Mouse (Mus musculus): Measurements from ENCODE around the gene Plpp6. TPM values are rescaled to one million over a fixed set of nuclear protein-coding genes. Genes with fewer than 3 reads are reported as not detected.

Plpp6 gene
- polyA plus RNA-seq, 1 experiment, result 14.2 TPM

- Histone ChIP-seq H3K4me3 (ENCODE audit: insufficient read depth, low read depth, low read length) (no peak overlapping the region), H3K36me3 (ENCODE audit: control insufficient read depth, insufficient read depth, low read length) (peaks cover 4% of the 10 kb centered on the region; the same call in 1 of the 2 replicates), H3K27ac (ENCODE audit: insufficient read depth, low read depth, low read length) (peak overlapping the region; percentile 63; the same call in 1 of the 2 replicates), H3K4me1 (ENCODE audit: control insufficient read depth, insufficient read depth, low read length) (peaks cover 10% of the 10 kb centered on the region; the same call in 1 of the 2 replicates), H3K27me3 (replicated peaks; ENCODE audit: control insufficient read depth, insufficient read depth, low read length) (no peaks in the 10 kb centered on the region)
- no peak for DNase-seq
- WGBS, result 73% methylated on average over 8 of the region's 8 CpGs
- TF ChIP-seq CTCF (conservative IDR thresholded peaks at IDR 0.05; ENCODE audit: insufficient read depth, insufficient read length, low read depth, low read length) (no peak), POLR2A (IDR thresholded peaks at IDR 0.05; ENCODE audit: low read depth, low read length) (no peak)
Observed at GRCm38 (mm10) chr19:29015410-29016203, 51.9 kb downstream of the Plpp6 start.

- H3K4me3 ChIP-seq (ENCODE audit: insufficient read depth, low read depth, low read length), result no peak overlapping the region
- no peaks in the 10 kb centered on the region for H3K27me3 ChIP-seq (replicated peaks; ENCODE audit: control insufficient read depth, insufficient read depth, low read length)
- no peak for TF ChIP-seq POLR2A (IDR thresholded peaks at IDR 0.05; ENCODE audit: low read depth, low read length)
- TF ChIP-seq CTCF (conservative IDR thresholded peaks at IDR 0.05; ENCODE audit: insufficient read depth, insufficient read length, low read depth, low read length), result no peak
- H3K36me3 ChIP-seq (ENCODE audit: control insufficient read depth, insufficient read depth, low read length), result peaks cover 4% of the 10 kb centered on the region; the same call in 1 of the 2 replicates
- H3K27ac ChIP-seq (ENCODE audit: insufficient read depth, low read depth, low read length), result no peak overlapping the region
- H3K4me1 ChIP-seq (ENCODE audit: control insufficient read depth, insufficient read depth, low read length), result peaks cover 10% of the 10 kb centered on the region; the same call in 1 of the 2 replicates
- DNase-seq, result peak; percentile 54
- WGBS, result 42% methylated on average over 5 of the region's 5 CpGs
Observed at GRCm38 (mm10) chr19:29016204-29016765, 52.5 kb downstream of the Plpp6 start.

Other genes with a start within 250 kb of the Plpp6 start
- 86.5 and 97.8 TPM in 2 replicates for gene Slc1a1, start 128.9 kb upstream of the Plpp6 start, polyA plus RNA-seq (2012; rRNA removed)
- gene 4430402I18Rik, start 3.8 kb downstream of the Plpp6 start, polyA plus RNA-seq (2012; rRNA removed), result 8.1 and 9.0 TPM in 2 replicates
- gene Cdc37l1, start 26.4 kb downstream of the Plpp6 start, polyA plus RNA-seq (2012; rRNA removed), result 13.5 and 15.6 TPM in 2 replicates
- gene Ak3, start 84.0 kb downstream of the Plpp6 start, polyA plus RNA-seq (2012; rRNA removed), result 155 and 160 TPM in 2 replicates
- gene Rcl1, start 137.4 kb downstream of the Plpp6 start, polyA plus RNA-seq (2012; rRNA removed), result 16.9 and 17.6 TPM in 2 replicates

All from kidney, adult 2 months (tissue).